Mouse (Mus musculus) myocyte (in vitro differentiated cells): ENCODE measurements at regions not wholly inside any gene's neighbourhood (a gene's known extent, or its start where the extent isn't known, plus 50 kb on each side); places are given as distances from the start of the nearest gene placed in this dataset.

ENCODE experiments used
- MAX ChIP-seq: IDR thresholded peaks from one replicate; pipeline ENCODE4 v1.6.1; 2011; ENCODE audit warnings: low read depth, mild to moderate bottlenecking, control low read depth
- MYOG ChIP-seq, 3 experiments: IDR thresholded peaks; one replicate each; pipeline ENCODE4 v1.6.1; 2011; ENCODE audit warnings: control low read depth in 2 of 3, low read depth in 2 of 3, mild to moderate bottlenecking in 2 of 3; ENCODE audit not compliant: insufficient read length in 2 of 3, control insufficient read depth in 1 of 3, insufficient read depth in 1 of 3
- POLR2A ChIP-seq: IDR thresholded peaks from one replicate; pipeline ENCODE4 v1.6.1; 2011; ENCODE audit warnings: low read depth, mild to moderate bottlenecking, control low read depth, moderate library complexity; ENCODE audit not compliant: insufficient read length
- TCF3 ChIP-seq: IDR thresholded peaks from one replicate; pipeline ENCODE4 v1.6.1; 2011; ENCODE audit warnings: low read depth, control low read depth; ENCODE audit not compliant: insufficient read length

GRCm38 (mm10) chr3:120594226-120594625, 577.3 kb downstream of the Rwdd3 start:
- TF ChIP-seq MAX (no peak), POLR2A (no peak), MYOG (IDR thresholded peaks at IDR 0.05; ENCODE audit: control insufficient read depth in 1 of 3, insufficient read depth in 1 of 3, insufficient read length in 2 of 3, low read depth in 2 of 3) (no peak), TCF3 (no peak)
